Mouse (Mus musculus) small intestine, adult 2 months (tissue): ENCODE measurements around the gene Klhl35. TPM values are rescaled to one million over a fixed set of nuclear protein-coding genes. Genes with fewer than 3 reads are reported as not detected.

Experiments used
- H3K27ac ChIP-seq: fragments of 200-500 bp; 2 replicates; pipeline ENCODE4 v1.5.1; 2012; ENCODE audit warnings: low read depth, low read length, control low read depth, inconsistent platforms; ENCODE audit not compliant: insufficient read depth
- H3K27me3 ChIP-seq: fragments of 200-500 bp; 2 replicates; pipeline ENCODE4 v1.6.1; 2012; ENCODE audit warnings: mild to moderate bottlenecking, moderate library complexity, low read length, inconsistent platforms; ENCODE audit not compliant: control insufficient read depth, insufficient read depth
- H3K36me3 ChIP-seq: fragments of 200-500 bp; 2 replicates; pipeline ENCODE4 v1.6.1; 2012; ENCODE audit warnings: mild to moderate bottlenecking, low read length, control low read depth, inconsistent platforms; ENCODE audit not compliant: control insufficient read depth, insufficient read depth
- H3K4me1 ChIP-seq: fragments of 200-500 bp; 2 replicates; pipeline ENCODE4 v1.6.1; 2012; ENCODE audit warnings: low read length, inconsistent platforms, mixed read lengths; ENCODE audit not compliant: control insufficient read depth, insufficient read depth, insufficient read length
- H3K4me3 ChIP-seq: fragments of 200-500 bp; 2 replicates; pipeline ENCODE4 v1.5.1; 2012; ENCODE audit warnings: low read depth, mild to moderate bottlenecking, control low read depth, inconsistent platforms, low read length, moderate library complexity
- CTCF ChIP-seq: fragments of 200-500 bp; IDR thresholded peaks from 2 replicates; pipeline ENCODE4 v1.5.1; 2012; ENCODE audit warnings: low read depth, mild to moderate bottlenecking, control low read depth, inconsistent platforms, low read length, moderate library complexity, mixed read lengths; ENCODE audit not compliant: insufficient replicate concordance, insufficient read length; ENCODE audit errors: extremely low read depth
- POLR2A ChIP-seq: fragments of 200-500 bp; IDR thresholded peaks from 2 replicates; pipeline ENCODE4 v1.6.1; 2012; ENCODE audit warnings: low read depth, mild to moderate bottlenecking, control low read depth, inconsistent platforms, low read length, moderate library complexity
- WGBS: fragments of 180-500 bp; shearing (Covaris S2); methylation state at CpG from one replicate; pipeline ENCODE4 v1.1.7; 2018; 5-methylcytosine and 5-hydroxymethylcytosine counted together
- polyA plus RNA-seq: library from polyadenylated mRNA; depleted of rRNA; stranded (reverse); fragments of >200 nt; gene quantifications from 2 replicates; pipeline ENCODE4 v1.2.3, GENCODE M21; 2012; rRNA removed

Gene Klhl35
- 0.13 and 0.27 TPM in 2 replicates for polyA plus RNA-seq

GRCm38 (mm10) chr7:99465811-99466210 is at the start of gene Klhl35:
Klhl35 (plus strand) TSS chr7:99466004.
- 25% methylated on average over 8 of the region's 8 CpGs for whole genome bisulfite sequencing
- Histone ChIP-seq H3K4me3 (no peak within 1 kb of the TSS), H3K36me3 (no peaks in the 10 kb centered on the region; the same call in 1 of the 2 replicates), H3K27ac (no peak within 1 kb of the TSS), H3K4me1 (peaks cover 18% of the 10 kb centered on the region), H3K27me3 (no peaks in the 10 kb centered on the region)
- TF ChIP-seq POLR2A = no peak
- TF ChIP-seq CTCF = no peak

DNA sequence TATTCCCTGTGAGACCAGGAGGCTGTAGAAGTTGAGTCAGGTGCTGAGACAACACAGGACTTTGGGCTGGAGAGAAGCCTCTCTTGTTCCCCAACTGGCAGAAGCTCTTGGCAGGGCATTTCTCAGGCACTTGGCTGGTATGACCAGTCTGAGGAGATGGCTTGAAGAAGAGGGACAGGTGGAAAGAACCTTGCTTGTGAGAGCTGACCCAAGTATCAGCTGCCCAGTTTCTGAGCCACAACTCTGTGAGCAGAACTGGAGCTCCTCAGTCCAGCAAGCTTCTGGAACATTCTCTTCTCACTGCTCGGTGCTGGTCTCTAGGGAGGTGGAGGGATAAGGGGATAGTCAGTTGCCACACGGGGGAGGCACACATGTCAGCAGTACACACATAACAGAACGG is 46.5 kb upstream of the Klhl35 start:
- no peaks in the 10 kb centered on the region for H3K27me3 ChIP-seq
- H3K27ac ChIP-seq = no peak overlapping the region
- H3K4me1 ChIP-seq = peaks cover 13% of the 10 kb centered on the region
- WGBS = 76% methylated on average over 3 of the region's 3 CpGs
- H3K36me3 ChIP-seq = peaks cover 1% of the 10 kb centered on the region; the same call in 1 of the 2 replicates
- no peak overlapping the region for H3K4me3 ChIP-seq
- TF ChIP-seq CTCF = no peak
- TF ChIP-seq POLR2A = no peak

GRCm38 (mm10) chr7:99421006-99421405 is 44.8 kb upstream of the Klhl35 start:
- Histone ChIP-seq H3K27ac (peak overlapping the region; percentile 85), H3K27me3 (no peaks in the 10 kb centered on the region), H3K4me1 (peaks cover 18% of the 10 kb centered on the region), H3K4me3 (no peak overlapping the region), H3K36me3 (no peaks in the 10 kb centered on the region)
- 36% methylated on average over 6 of the region's 6 CpGs for WGBS
- TF ChIP-seq CTCF (no peak), POLR2A (no peak)

DNA sequence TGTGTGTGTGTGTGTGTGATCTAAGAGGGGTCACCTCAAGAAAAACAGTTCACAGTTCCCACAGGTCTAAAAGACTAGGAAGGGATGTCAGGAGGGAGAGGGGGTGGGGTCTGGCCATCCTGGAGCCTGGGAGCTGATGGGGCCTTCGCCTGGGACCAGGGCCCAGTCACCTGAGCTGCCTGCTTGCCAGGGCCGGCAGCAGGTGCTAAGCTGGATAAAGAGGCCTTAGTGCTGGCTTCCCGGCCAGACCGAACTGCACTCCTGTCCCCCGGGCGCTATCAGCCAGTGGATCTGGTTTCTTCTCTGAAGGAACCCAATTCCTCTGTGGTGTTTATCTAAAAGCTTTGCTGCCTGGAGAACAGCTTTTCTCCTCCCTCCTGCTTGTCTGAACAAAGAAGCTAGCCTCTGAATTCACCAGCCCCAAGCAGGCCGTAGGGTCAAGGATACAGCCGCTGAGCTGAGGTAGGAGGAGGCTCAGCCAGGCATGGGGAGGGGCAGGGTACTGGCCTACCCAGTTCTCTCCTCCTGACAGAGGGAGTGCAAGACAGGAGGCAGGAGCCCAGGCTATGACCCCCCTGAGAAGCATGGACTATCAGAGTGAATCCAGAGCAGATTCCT is 41.2 kb upstream of the Klhl35 start:
- no peak overlapping the region for H3K4me3 ChIP-seq
- no peak for TF ChIP-seq POLR2A
- TF ChIP-seq CTCF = no peak
- H3K27ac ChIP-seq = no peak overlapping the region
- H3K4me1 ChIP-seq = peaks cover 21% of the 10 kb centered on the region
- WGBS = 39% methylated on average over 8 of the region's 8 CpGs
- H3K27me3 ChIP-seq = no peaks in the 10 kb centered on the region
- H3K36me3 ChIP-seq = no peaks in the 10 kb centered on the region

DNA sequence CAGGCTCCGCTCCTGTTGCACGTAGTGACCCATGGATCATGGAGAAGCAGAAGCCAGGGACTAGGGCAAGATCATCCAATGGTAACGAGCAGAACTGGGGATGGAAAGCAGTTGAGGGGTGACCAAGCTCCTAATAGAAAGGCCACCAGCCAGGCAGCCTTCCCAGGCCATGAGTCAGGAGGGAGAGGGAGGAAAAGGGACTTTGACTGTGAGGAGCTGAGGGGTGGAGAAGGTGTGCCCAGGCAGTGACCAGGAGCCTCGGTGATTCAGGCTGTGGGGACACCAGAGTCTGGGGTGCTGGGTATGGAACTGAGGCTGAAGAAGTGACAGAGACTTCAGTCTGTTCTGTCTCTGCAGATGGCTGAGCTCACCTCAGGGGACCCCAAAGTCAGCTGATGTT is 40.1 kb upstream of the Klhl35 start:
- TF ChIP-seq POLR2A (no peak), CTCF (no peak)
- Histone ChIP-seq H3K36me3 (no peaks in the 10 kb centered on the region), H3K4me3 (no peak overlapping the region), H3K27ac (no peak overlapping the region), H3K27me3 (no peaks in the 10 kb centered on the region), H3K4me1 (peaks cover 14% of the 10 kb centered on the region)
- WGBS = 85% methylated on average over 4 of the region's 4 CpGs

GRCm38 (mm10) chr7:99427031-99427430 is 38.8 kb upstream of the Klhl35 start:
- no peak overlapping the region for H3K27ac ChIP-seq

DNA sequence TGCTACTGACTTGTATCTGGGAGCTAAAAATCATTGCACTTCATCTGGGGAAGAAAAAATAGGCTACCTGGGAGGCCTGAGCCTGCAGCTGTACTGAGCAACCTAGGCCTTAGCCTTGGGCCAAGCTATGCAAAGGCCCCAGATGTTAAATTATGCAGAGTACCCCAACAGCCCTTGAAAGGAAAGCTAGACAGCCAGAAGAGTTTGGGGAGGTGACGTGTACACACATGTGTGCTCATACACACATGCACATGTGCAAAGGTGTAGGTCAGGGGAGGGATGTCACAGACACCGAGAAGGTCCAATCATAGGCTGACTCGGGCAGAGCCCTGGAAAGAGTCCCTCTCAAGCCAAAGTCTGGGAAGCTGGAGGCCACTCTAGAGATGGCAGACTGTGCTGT is 37.8 kb upstream of the Klhl35 start:
- TF ChIP-seq CTCF (no peak), POLR2A (no peak)
- no peaks in the 10 kb centered on the region for H3K27me3 ChIP-seq
- WGBS = 96% methylated on average over 3 of the region's 3 CpGs
- H3K36me3 ChIP-seq = no peaks in the 10 kb centered on the region
- no peak overlapping the region for H3K27ac ChIP-seq
- no peak overlapping the region for H3K4me3 ChIP-seq
- peaks cover 8% of the 10 kb centered on the region for H3K4me1 ChIP-seq

More at GRCm38 (mm10) chr7:99427031-99427430, 38.8 kb upstream of the Klhl35 start:
- TF ChIP-seq POLR2A = no peak
- TF ChIP-seq CTCF = no peak
- Histone ChIP-seq H3K4me1 (peaks cover 8% of the 10 kb centered on the region), H3K4me3 (no peak overlapping the region), H3K36me3 (no peaks in the 10 kb centered on the region), H3K27me3 (no peaks in the 10 kb centered on the region)
- 72% methylated on average over 10 of the region's 10 CpGs for WGBS
